Mouse (Mus musculus): Measurements from ENCODE around the gene Synpo2. TPM values are rescaled to one million over a fixed set of nuclear protein-coding genes. Genes with fewer than 3 reads are reported as not detected.

Gene Synpo2
- total RNA-seq, 2 experiments from 2014 or later: 175 to 193 TPM

- no peak for DNase-seq
- intact Hi-C loops (cut with DNase I; ENCODE audit: low total_unique reads): no loop called here
These were observed 62.2 kb downstream of the Synpo2 start for GRCm38 (mm10) chr3:123173553-123174378.

GRCm38 (mm10) chr3:123172151-123172550, 63.8 kb downstream of the Synpo2 start:
- no peak for DNase-seq
- intact Hi-C loops (cut with DNase I; ENCODE audit: low total_unique reads): no loop called here

- DNase-seq: no peak
- intact Hi-C loops (cut with DNase I; ENCODE audit: low total_unique reads): loop anchor here (2.0 to 10.0 kb wide), 2 partner anchors 149 to 185 kb away; no protein-coding TSS in a partner anchor
These were observed 66.6 kb downstream of the Synpo2 start for GRCm38 (mm10) chr3:123169398-123169797.

GRCm38 (mm10) chr3:123168815-123169214, 67.1 kb downstream of the Synpo2 start:
- peak; percentile 53 for DNase-seq
- intact Hi-C loops (cut with DNase I; ENCODE audit: low total_unique reads): loop anchor here (2.0 to 10.0 kb wide), 2 partner anchors 150 to 186 kb away; no protein-coding TSS in a partner anchor

- no peak for DNase-seq
These were observed 69.5 kb downstream of the Synpo2 start for GRCm38 (mm10) chr3:123166450-123166849.

GRCm38 (mm10) chr3:123164183-123164582, 71.8 kb downstream of the Synpo2 start:
- no peak for DNase-seq
- intact Hi-C loops (cut with DNase I; ENCODE audit: low total_unique reads): loop anchor here (10.0 kb wide), 1 partner anchor 191 kb away; no protein-coding TSS in a partner anchor

More at GRCm38 (mm10) chr3:123166450-123166849, 69.5 kb downstream of the Synpo2 start:
- intact Hi-C loops (cut with DNase I; ENCODE audit: low total_unique reads): loop anchor here (10.0 kb wide), 1 partner anchor 188 kb away; no protein-coding TSS in a partner anchor

GRCm38 (mm10) chr3:123163192-123163523, 72.8 kb downstream of the Synpo2 start:
- intact Hi-C loops (cut with DNase I; ENCODE audit: low total_unique reads): loop anchor here (10.0 kb wide), 1 partner anchor 192 kb away; no protein-coding TSS in a partner anchor

GRCm38 (mm10) chr3:123162289-123163191, 73.4 kb downstream of the Synpo2 start:
- intact Hi-C loops (cut with DNase I; ENCODE audit: low total_unique reads): loop anchor here (10.0 kb wide), 1 partner anchor 192 kb away; no protein-coding TSS in a partner anchor

More at GRCm38 (mm10) chr3:123163192-123163523, 72.8 kb downstream of the Synpo2 start:
- no peak for DNase-seq

GRCm38 (mm10) chr3:123160792-123161191, 75.2 kb downstream of the Synpo2 start:
- no peak for DNase-seq
- intact Hi-C loops (cut with DNase I; ENCODE audit: low total_unique reads): loop anchor here (10.0 kb wide), 1 partner anchor 194 kb away; no protein-coding TSS in a partner anchor

More at GRCm38 (mm10) chr3:123162289-123163191, 73.4 kb downstream of the Synpo2 start:
- DNase-seq: no peak

GRCm38 (mm10) chr3:123159139-123159824, 76.7 kb downstream of the Synpo2 start:
- DNase-seq: peak; percentile 49
- intact Hi-C loops (cut with DNase I; ENCODE audit: low total_unique reads): loop anchor here (10.0 kb wide), 1 partner anchor 224 kb away; no protein-coding TSS in a partner anchor

- DNase-seq: peak; percentile 64
- intact Hi-C loops (cut with DNase I; ENCODE audit: low total_unique reads): loop anchor here (10.0 kb wide), 1 partner anchor 224 kb away; no protein-coding TSS in a partner anchor
These were observed 77.4 kb downstream of the Synpo2 start for GRCm38 (mm10) chr3:123158579-123158978.

- intact Hi-C loops (cut with DNase I; ENCODE audit: low total_unique reads): loop anchor here (5.0 to 10.0 kb wide), 2 partner anchors 36 to 219 kb away; no protein-coding TSS in a partner anchor
These were observed 82.6 kb downstream of the Synpo2 start for GRCm38 (mm10) chr3:123153337-123153736.

GRCm38 (mm10) chr3:123152911-123153310, 83.0 kb downstream of the Synpo2 start:
- DNase-seq: no peak
- intact Hi-C loops (cut with DNase I; ENCODE audit: low total_unique reads): loop anchor here (5.0 to 10.0 kb wide), 2 partner anchors 36 to 218 kb away; no protein-coding TSS in a partner anchor

More at GRCm38 (mm10) chr3:123153337-123153736, 82.6 kb downstream of the Synpo2 start:
- peak; percentile 65 for DNase-seq

GRCm38 (mm10) chr3:123150523-123151135, 85.3 kb downstream of the Synpo2 start:
- DNase-seq: no peak
- intact Hi-C loops (cut with DNase I; ENCODE audit: low total_unique reads): loop anchor here (5.0 to 10.0 kb wide), 2 partner anchors 33 to 216 kb away; no protein-coding TSS in a partner anchor

GRCm38 (mm10) chr3:123149380-123150162, 86.4 kb downstream of the Synpo2 start:
- DNase-seq: no peak
- intact Hi-C loops (cut with DNase I; ENCODE audit: low total_unique reads): loop anchor here (5.0 to 10.0 kb wide), 2 partner anchors 32 to 215 kb away; no protein-coding TSS in a partner anchor

- no peak for DNase-seq
- intact Hi-C loops (cut with DNase I; ENCODE audit: low total_unique reads): no loop called here
These were observed 87.3 kb downstream of the Synpo2 start for GRCm38 (mm10) chr3:123148641-123149040.

GRCm38 (mm10) chr3:123146557-123146956, 89.4 kb downstream of the Synpo2 start:
- no peak for DNase-seq
- intact Hi-C loops (cut with DNase I; ENCODE audit: low total_unique reads): no loop called here
